Mouse (Mus musculus) MEL (cell line): ENCODE results near the gene Tead4. TPM values are rescaled to one million over a fixed set of nuclear protein-coding genes. Genes with fewer than 3 reads are reported as not detected.

Source experiments
- DNase-seq: peaks from one replicate; pipeline ENCODE4 v3.0.0; 2011; ENCODE audit warnings: low read depth, low spot score
- H3K27ac ChIP-seq: 2 replicates; pipeline ENCODE4 v1.5.1; 2012; ENCODE audit warnings: low read depth, mild to moderate bottlenecking, control low read depth, low read length, moderate library complexity; ENCODE audit not compliant: control insufficient read depth
- H3K27me3 ChIP-seq, 2 experiments: fragments of 150-350 bp in 1 of 2; sonication (generic) in 1 of 2; 2 replicates each; pipeline ENCODE4 v1.6.1; 2012; ENCODE audit warnings: low read length in 2 of 2, mild to moderate bottlenecking in 2 of 2, improper control_type of control experiment in 1 of 2, moderate library complexity in 1 of 2; ENCODE audit not compliant: insufficient read depth in 2 of 2, control insufficient read depth in 1 of 2
- H3K36me3 ChIP-seq, 2 experiments: 2 replicates each; pipeline ENCODE4 v1.6.1; 2012 to 2014; ENCODE audit warnings: low read length in 2 of 2, improper control_type of control experiment in 1 of 2, inconsistent platforms in 1 of 2, mild to moderate bottlenecking in 1 of 2; ENCODE audit not compliant: insufficient read depth in 2 of 2, control insufficient read depth in 1 of 2
- H3K4me1 ChIP-seq, 2 experiments: fragments of 150-350 bp in 1 of 2; sonication (generic) in 1 of 2; 2 replicates each; pipeline ENCODE4 v1.6.1; 2012; ENCODE audit warnings: low read length in 2 of 2, improper control_type of control experiment in 1 of 2, mild to moderate bottlenecking in 1 of 2; ENCODE audit not compliant: insufficient read depth in 2 of 2, control insufficient read depth in 1 of 2
- H3K4me3 ChIP-seq, 2 experiments: fragments of 150-350 bp in 1 of 2; sonication (generic) in 1 of 2; 2 replicates each; pipeline ENCODE4 v1.5.1; 2012; ENCODE audit warnings: low read depth in 2 of 2, low read length in 2 of 2, mild to moderate bottlenecking in 2 of 2, moderate library complexity in 2 of 2, control low read depth in 1 of 2, improper control_type of control experiment in 1 of 2; ENCODE audit not compliant: control insufficient read depth in 1 of 2, insufficient read depth in 1 of 2
- H3K79me2 ChIP-seq: 2 replicates; pipeline ENCODE4 v1.6.1; 2012; ENCODE audit warnings: mild to moderate bottlenecking, low read length, moderate library complexity; ENCODE audit not compliant: control insufficient read depth, poor library complexity, insufficient read depth
- H3K9ac ChIP-seq: 2 replicates; pipeline ENCODE4 v1.6.1; 2012; ENCODE audit warnings: low read depth, mild to moderate bottlenecking, control low read depth, low read length, moderate library complexity; ENCODE audit not compliant: control insufficient read depth, poor library complexity, severe bottlenecking
- H3K9me3 ChIP-seq: fragments of 150-350 bp; sonication (generic); replicated peaks from 2 replicates; pipeline ENCODE4 v1.6.1; 2012; ENCODE audit warnings: mild to moderate bottlenecking, low read length, improper control_type of control experiment, moderate library complexity; ENCODE audit not compliant: insufficient read depth
- BHLHE40 ChIP-seq: IDR thresholded peaks from 2 replicates; pipeline ENCODE4 v1.6.1; 2012; ENCODE audit warnings: low read depth, mild to moderate bottlenecking, inconsistent platforms, low read length, improper control_type of control experiment, borderline replicate concordance
- CHD2 ChIP-seq: IDR thresholded peaks from 2 replicates; pipeline ENCODE4 v1.6.1; 2011; ENCODE audit warnings: low read length, improper control_type of control experiment
- CTCF ChIP-seq, 3 experiments: IDR thresholded peaks in 2 of 3; conservative IDR thresholded peaks in 1 of 3; 2 replicates each; pipeline ENCODE4 v1.5.1; 2011 to 2012; ENCODE audit warnings: low read length in 3 of 3, low read depth in 2 of 3, mild to moderate bottlenecking in 2 of 3, improper control_type of control experiment in 1 of 3, inconsistent platforms in 1 of 3, mixed read lengths in 1 of 3, moderate library complexity in 1 of 3; ENCODE audit not compliant: control insufficient read depth in 1 of 3, insufficient read depth in 1 of 3, poor library complexity in 1 of 3, severe bottlenecking in 1 of 3
- E2F4 ChIP-seq: IDR thresholded peaks from 2 replicates; pipeline ENCODE4 v1.6.1; 2011; ENCODE audit warnings: low read depth, low read length, improper control_type of control experiment, borderline replicate concordance
- ELF1 ChIP-seq: IDR thresholded peaks from 2 replicates; pipeline ENCODE4 v1.6.1; 2014; ENCODE audit warnings: low read depth, mild to moderate bottlenecking, inconsistent platforms, low read length, improper control_type of control experiment, moderate library complexity
- EP300 ChIP-seq, 2 experiments: IDR thresholded peaks; 2 replicates each; pipeline ENCODE4 v1.6.1; 2011; ENCODE audit warnings: improper control_type of control experiment in 2 of 2, low read length in 2 of 2, low read depth in 1 of 2, mild to moderate bottlenecking in 1 of 2
- ETS1 ChIP-seq: IDR thresholded peaks from 2 replicates; pipeline ENCODE4 v1.6.1; 2012; ENCODE audit warnings: low read depth, mild to moderate bottlenecking, inconsistent platforms, low read length, improper control_type of control experiment, moderate library complexity
- GATA1 ChIP-seq: IDR thresholded peaks from 2 replicates; pipeline ENCODE4 v1.6.1; 2011; ENCODE audit warnings: low read depth, low read length, improper control_type of control experiment
- HCFC1 ChIP-seq: IDR thresholded peaks from 2 replicates; pipeline ENCODE4 v1.6.1; 2012; ENCODE audit warnings: low read depth, mild to moderate bottlenecking, inconsistent platforms, low read length, improper control_type of control experiment, moderate library complexity
- JUND ChIP-seq: IDR thresholded peaks from 2 replicates; pipeline ENCODE4 v1.6.1; 2011; ENCODE audit warnings: low read depth, mild to moderate bottlenecking, improper control_type of control experiment, low read length
- KAT2A ChIP-seq: conservative IDR thresholded peaks from 2 replicates; pipeline ENCODE4 v1.6.1; 2012; ENCODE audit warnings: low read depth, low read length, improper control_type of control experiment, inconsistent platforms
- MAFK ChIP-seq: IDR thresholded peaks from 2 replicates; pipeline ENCODE4 v1.6.1; 2011; ENCODE audit warnings: low read depth, mild to moderate bottlenecking, low read length, improper control_type of control experiment, borderline replicate concordance
- MEF2A ChIP-seq: IDR thresholded peaks from 2 replicates; pipeline ENCODE4 v1.6.1; 2014; ENCODE audit warnings: low read depth, mild to moderate bottlenecking, inconsistent platforms, low read length, improper control_type of control experiment; ENCODE audit not compliant: poor library complexity, insufficient replicate concordance, severe bottlenecking; ENCODE audit errors: extremely low read depth
- MXI1 ChIP-seq: IDR thresholded peaks from 2 replicates; pipeline ENCODE4 v1.6.1; 2011; ENCODE audit warnings: mild to moderate bottlenecking, low read depth, low read length, improper control_type of control experiment
- MYB ChIP-seq: IDR thresholded peaks from 2 replicates; pipeline ENCODE4 v1.6.1; 2011; ENCODE audit warnings: mild to moderate bottlenecking, low read depth, low read length, improper control_type of control experiment
- MYC ChIP-seq: IDR thresholded peaks from 2 replicates; pipeline ENCODE4 v1.6.1; 2011; ENCODE audit warnings: low read depth, mild to moderate bottlenecking, low read length, improper control_type of control experiment, moderate library complexity
- NRF1 ChIP-seq: IDR thresholded peaks from 2 replicates; pipeline ENCODE4 v1.6.1; 2014; ENCODE audit warnings: low read depth, mild to moderate bottlenecking, inconsistent platforms, low read length, improper control_type of control experiment, moderate library complexity; ENCODE audit not compliant: poor library complexity, insufficient read depth, severe bottlenecking
- POLR2A ChIP-seq, 2 experiments: IDR thresholded peaks; 2 replicates each; pipeline ENCODE4 v1.6.1; 2011 to 2012; ENCODE audit warnings: low read length in 2 of 2, mild to moderate bottlenecking in 2 of 2, control low read depth in 1 of 2, improper control_type of control experiment in 1 of 2, low read depth in 1 of 2, moderate library complexity in 1 of 2; ENCODE audit not compliant: control insufficient read depth in 1 of 2, insufficient read depth in 1 of 2, poor library complexity in 1 of 2
- POLR2AphosphoS2 ChIP-seq: IDR thresholded peaks from 2 replicates; pipeline ENCODE4 v1.6.1; 2011; ENCODE audit warnings: low read length, improper control_type of control experiment
- RAD21 ChIP-seq: IDR thresholded peaks from 2 replicates; pipeline ENCODE4 v1.6.1; 2011; ENCODE audit warnings: mild to moderate bottlenecking, low read depth, low read length, improper control_type of control experiment
- RCOR1 ChIP-seq: IDR thresholded peaks from 2 replicates; pipeline ENCODE4 v1.6.1; 2012; ENCODE audit warnings: low read depth, mild to moderate bottlenecking, inconsistent platforms, low read length, improper control_type of control experiment
- SIN3A ChIP-seq: IDR thresholded peaks from 2 replicates; pipeline ENCODE4 v1.6.1; 2012; ENCODE audit warnings: low read length, improper control_type of control experiment, inconsistent platforms
- SMC3 ChIP-seq: IDR thresholded peaks from 2 replicates; pipeline ENCODE4 v1.6.1; 2011; ENCODE audit warnings: low read depth, low read length, improper control_type of control experiment
- TAL1 ChIP-seq: IDR thresholded peaks from 2 replicates; pipeline ENCODE4 v1.6.1; 2012; ENCODE audit warnings: mild to moderate bottlenecking, inconsistent platforms, low read length, moderate library complexity, mixed read lengths
- TBP ChIP-seq: IDR thresholded peaks from 2 replicates; pipeline ENCODE4 v1.8.0; 2011; ENCODE audit warnings: low read depth, low read length, improper control_type of control experiment
- USF1 ChIP-seq: IDR thresholded peaks from 2 replicates; pipeline ENCODE4 v1.6.1; 2014; ENCODE audit warnings: low read depth, mild to moderate bottlenecking, inconsistent platforms, low read length, improper control_type of control experiment, moderate library complexity
- USF2 ChIP-seq, 2 experiments: IDR thresholded peaks; 2 replicates each; pipeline ENCODE4 v1.6.1; 2011 to 2012; ENCODE audit warnings: improper control_type of control experiment in 2 of 2, low read length in 2 of 2, borderline replicate concordance in 1 of 2, inconsistent platforms in 1 of 2, low read depth in 1 of 2, mild to moderate bottlenecking in 1 of 2; ENCODE audit not compliant: insufficient read depth in 1 of 2
- ZC3H11A ChIP-seq: IDR thresholded peaks from 2 replicates; pipeline ENCODE4 v1.6.1; 2012; ENCODE audit warnings: low read depth, mild to moderate bottlenecking, inconsistent platforms, low read length, improper control_type of control experiment
- ZKSCAN1 ChIP-seq: IDR thresholded peaks from 2 replicates; pipeline ENCODE4 v1.6.1; 2012; ENCODE audit warnings: low read depth, mild to moderate bottlenecking, inconsistent platforms, low read length, improper control_type of control experiment, moderate library complexity
- ZMIZ1 ChIP-seq: IDR thresholded peaks from 2 replicates; pipeline ENCODE4 v1.6.1; 2012; ENCODE audit warnings: low read depth, mild to moderate bottlenecking, inconsistent platforms, low read length, improper control_type of control experiment, moderate library complexity
- ZNF384 ChIP-seq: IDR thresholded peaks from 2 replicates; pipeline ENCODE4 v1.6.1; 2012; ENCODE audit warnings: low read depth, mild to moderate bottlenecking, inconsistent platforms, low read length, improper control_type of control experiment
- polyA plus RNA-seq, 2 experiments: library from polyadenylated mRNA; stranded (reverse) in 1 of 2; unstranded in 1 of 2; fragments of >175 nt in 1 of 2; fragments of >200 nt in 1 of 2; gene quantifications; 2 replicates each; pipeline versions ENCODE4 v1.2.1 to v1.2.4; 2012; ENCODE audit warnings: low replicate concordance in 2 of 2, low read depth in 1 of 2; ENCODE audit not compliant: insufficient read length in 2 of 2, insufficient read depth in 1 of 2, missing spikeins in 1 of 2
- total RNA-seq: library from RNA; depleted of rRNA; stranded (reverse); fragments of 300-350 nt; gene quantifications from 2 replicates; pipeline ENCODE4 v1.2.3, GENCODE M21; 2012

The Tead4 gene
- total and polyA plus RNA-seq, 3 experiments, result not detected

GRCm38 (mm10) chr6:128346782-128347181 is 46.2 kb upstream of the Tead4 start:
- Histone ChIP-seq H3K4me3 (no peak overlapping the region), H3K4me1 (peaks cover 2 to 15% of the 10 kb centered on the region in 2 experiments; a peak in 2 of 4 replicates), H3K36me3 (peaks cover 0 to 13% of the 10 kb centered on the region in 2 experiments; a peak in 2 of 4 replicates), H3K9ac (no peak overlapping the region), H3K79me2 (no peaks in the 10 kb centered on the region), H3K27me3 (no peaks in the 10 kb centered on the region), H3K27ac (no peak overlapping the region), H3K9me3 (no peaks in the 10 kb centered on the region)
- DNase-seq, result no peak
- TF ChIP-seq ZKSCAN1 (no peak), MEF2A (no peak), ELF1 (no peak), SMC3 (no peak), CHD2 (no peak), POLR2A (IDR thresholded peaks at IDR 0.05; ENCODE audit: control insufficient read depth in 1 of 2, insufficient read depth in 1 of 2, low read depth in 1 of 2, low read length in 2 of 2, poor library complexity in 1 of 2) (no peak)

- H3K27me3 ChIP-seq, result no peaks in the 10 kb centered on the region
- H3K9ac ChIP-seq, result peak overlapping the region; percentile 11
- H3K4me3 ChIP-seq, result peak overlapping the region in 1 of 2 experiments; percentile 19; a peak in 2 of 4 replicates
- no peaks in the 10 kb centered on the region for H3K79me2 ChIP-seq
- H3K36me3 ChIP-seq, result peaks cover 0 to 13% of the 10 kb centered on the region in 2 experiments; a peak in 2 of 4 replicates
- DNase-seq, result peak; percentile 82
- no peaks in the 10 kb centered on the region for H3K9me3 ChIP-seq
- H3K4me1 ChIP-seq, result peaks cover 2 to 15% of the 10 kb centered on the region in 2 experiments; a peak in 2 of 4 replicates
- H3K27ac ChIP-seq, result peak overlapping the region; percentile 36
- no peak for TF ChIP-seq MXI1
- peak; percentile 58 for TF ChIP-seq TAL1
- peak; percentile 62 for TF ChIP-seq GATA1
- no peak for TF ChIP-seq ZC3H11A
- no peak for TF ChIP-seq POLR2A (IDR thresholded peaks at IDR 0.05; ENCODE audit: control insufficient read depth in 1 of 2, insufficient read depth in 1 of 2, low read depth in 1 of 2, low read length in 2 of 2, poor library complexity in 1 of 2)
- no peak for TF ChIP-seq CTCF (IDR thresholded peaks at IDR 0.05 in 2 of 3, conservative IDR thresholded peaks at IDR 0.05 in 1 of 3; ENCODE audit: control insufficient read depth in 1 of 3, insufficient read depth in 1 of 3, low read depth in 2 of 3, low read length in 3 of 3, poor library complexity in 1 of 3, severe bottlenecking in 1 of 3)
- no peak for TF ChIP-seq RAD21
- no peak for TF ChIP-seq HCFC1
- no peak for TF ChIP-seq BHLHE40
- peak; percentile 74; the same call in 1 of the 2 replicates for TF ChIP-seq MAFK
- peak; percentile 96 for TF ChIP-seq RCOR1
- no peak for TF ChIP-seq USF2 (IDR thresholded peaks at IDR 0.05; ENCODE audit: borderline replicate concordance in 1 of 2, insufficient read depth in 1 of 2, low read depth in 1 of 2, low read length in 2 of 2)
- TF ChIP-seq JUND, result no peak
- TF ChIP-seq ZNF384, result no peak
- TF ChIP-seq MYB, result no peak
- TF ChIP-seq SIN3A, result peak; percentile 68
- no peak for TF ChIP-seq POLR2AphosphoS2
- no peak for TF ChIP-seq MYC
- 0 out of 2 replicates have a peak, but pooled peaks have one; percentile 29 for TF ChIP-seq TBP
- TF ChIP-seq NRF1, result no peak
- no peak for TF ChIP-seq MEF2A
- no peak for TF ChIP-seq CHD2
- TF ChIP-seq ETS1, result peak; percentile 49; the same call in 1 of the 2 replicates
- no peak for TF ChIP-seq ZMIZ1
- no peak for TF ChIP-seq E2F4
- no peak for TF ChIP-seq KAT2A
- TF ChIP-seq USF1, result no peak
- peak; percentile 64 to 84 for TF ChIP-seq EP300 (IDR thresholded peaks at IDR 0.05; ENCODE audit: low read depth in 1 of 2, low read length in 2 of 2)
Observed at GRCm38 (mm10) chr6:128345623-128346022, 45.0 kb upstream of the Tead4 start.
